18 mouse cellular contexts compared by ENCODE assay signal in genomic region chr1:162456861-162457260, GRCm38 (mm10).
"Had no signal": no experiment of that assay in that cellular context is flagged by ENCODE, and none has a peak within 500 bp of the region (broad histone marks: within the 10 kb centered on the region; RNA-seq: fewer than 3 reads in every experiment).

No protein-coding gene starts in this region.

- ATAC-seq: hindbrain, postnatal 0 days; intestine, embryonic 16.5 days; liver, embryonic 12.5 days had no signal

- DNase-seq: gastrocnemius, adult 2 months; gastrocnemius, postnatal 10 days; gastrocnemius, postnatal 25 days; heart, adult 18-20 months; heart, postnatal 14 days; heart, postnatal 36 days; kidney, adult 11 months; kidney, adult 2 months; kidney, adult 9 months; kidney, postnatal 14 days; kidney, postnatal 36 days; layer of hippocampus, adult 9-11 months; layer of hippocampus, postnatal 36 days; left cerebral cortex, postnatal 4 days; lung, adult 18-20 months had no signal
